Mouse (Mus musculus) gastrocnemius, adult 2 months (tissue): ENCODE measurements around the gene Gm21977. TPM values are rescaled to one million over a fixed set of nuclear protein-coding genes. Genes with fewer than 3 reads are reported as not detected.
"Not testable (repeated sequence)": the region's sequence is repeated elsewhere in the genome, so short reads cannot be mapped to it uniquely, and the experiment has no call there.

ENCODE experiments used
- DNase-seq: peaks from one replicate; pipeline ENCODE4 v3.0.0; 2022
- H3K27ac ChIP-seq: fragments of 200-600 bp; 2 replicates; pipeline ENCODE4 v1.8.1; 2022; ENCODE audit warnings: mild to moderate bottlenecking
- H3K4me3 ChIP-seq: fragments of 200-600 bp; 2 replicates; pipeline ENCODE4 v1.8.1; 2022; ENCODE audit warnings: mild to moderate bottlenecking, moderate library complexity
- intact Hi-C: fragments of 180-260 bp; cut with DNase I; formaldehyde crosslinking; loops from one replicate; pipeline ENCODE4 v1.15.1; 2025
- long read RNA-seq, 2 experiments: library from polyadenylated mRNA; stranded (forward); transcript quantifications; one replicate each; pipeline ENCODE4 v2.0.0; 2021
- total RNA-seq, 2 experiments: library from RNA; stranded (reverse); gene quantifications; 2 replicates each; pipeline ENCODE4 v1.2.3; 2021

Gene Gm21977
- total RNA-seq, result not detected
- long read RNA-seq, experiment 1, result 0 reads
- long read RNA-seq, experiment 2, result 0 reads

GRCm38 (mm10) chr14:42853377-42853776, at the start of gene Gm21977:
Gm21977 (minus strand) TSS chr14:42853477.
- intact Hi-C loops, DNase-seq, H3K4me3 ChIP-seq, H3K27ac ChIP-seq: not testable (repeated sequence)

Other genes starting within 250 kb of the Gm21977 start
- gene Gm3633, start 211.6 kb downstream of the Gm21977 start, total RNA-seq, result not detected
- not detected for gene Gm10378, start 197.5 kb downstream of the Gm21977 start, total RNA-seq
- not detected for gene Gm3015, start 84.7 kb downstream of the Gm21977 start, total RNA-seq
- gene Gm10377, start 55.5 kb downstream of the Gm21977 start, total RNA-seq, result not detected
- not detected for gene Gm8082, start 140.1 kb upstream of the Gm21977 start, total RNA-seq
- not detected for gene Gm10376, start 162.2 kb upstream of the Gm21977 start, total RNA-seq
- not detected for gene Gm8094, start 223.2 kb upstream of the Gm21977 start, total RNA-seq
- gene Gm8104, start 247.1 kb upstream of the Gm21977 start, total RNA-seq, result not detected